Mouse (Mus musculus): ENCODE measurements at regions not wholly inside any gene's neighbourhood (a gene's known extent, or its start where the extent isn't known, plus 50 kb on each side); places are given as distances from the start of the nearest gene placed in this dataset.

DNA sequence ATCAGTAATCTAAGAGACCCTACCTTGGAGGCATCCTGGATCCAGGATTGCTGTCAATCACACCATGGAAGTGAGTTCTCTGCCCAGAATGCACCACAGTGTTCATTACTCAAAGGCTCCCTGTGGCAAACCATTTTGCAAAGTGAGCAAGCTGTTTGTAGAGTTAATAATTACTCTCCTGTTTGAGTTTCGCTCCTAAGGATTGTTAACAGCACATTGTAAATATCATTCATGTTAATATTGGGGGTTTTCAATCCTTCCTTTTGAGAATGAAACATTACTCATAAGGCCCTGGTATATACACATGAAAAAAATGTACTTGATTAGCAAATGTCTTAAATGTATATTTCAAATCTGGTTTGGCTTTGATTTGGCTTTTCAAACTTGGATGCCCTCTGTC is 58.1 kb upstream of the Clstn2 start:
- DNase-seq = no peak

GRCm38 (mm10) chr9:98095064-98095790 is 62.2 kb upstream of the Clstn2 start:
- no peak for DNase-seq

GRCm38 (mm10) chr9:98123390-98123789 is 90.4 kb upstream of the Clstn2 start:
- DNase-seq = peak; percentile 16 to 21

- no peak for DNase-seq
These were observed 96.6 kb upstream of the Clstn2 start for GRCm38 (mm10) chr9:98129596-98129995.

DNA sequence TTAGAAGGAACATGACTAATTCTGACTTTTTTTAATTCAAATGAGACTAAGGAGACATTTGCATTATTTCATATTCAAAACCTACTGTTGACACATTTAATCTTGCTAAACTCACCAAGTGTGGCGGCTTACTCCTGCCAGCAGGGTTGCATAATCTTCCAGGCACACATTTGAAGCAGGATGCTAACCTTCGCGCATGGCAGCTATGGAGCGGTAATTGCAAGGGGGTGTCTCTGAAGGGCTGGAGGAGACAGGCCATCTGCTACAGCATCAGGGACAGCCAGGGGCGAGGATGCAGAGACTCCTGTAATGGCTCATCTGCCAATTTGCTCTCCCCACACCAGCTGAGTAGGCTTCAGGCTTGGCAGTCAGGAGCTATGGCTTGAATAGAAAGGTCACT is 97.9 kb upstream of the Clstn2 start:
- DNase-seq = no peak

GRCm38 (mm10) chr9:98140546-98140945 is 107.6 kb upstream of the Clstn2 start:
- no peak for DNase-seq

DNA sequence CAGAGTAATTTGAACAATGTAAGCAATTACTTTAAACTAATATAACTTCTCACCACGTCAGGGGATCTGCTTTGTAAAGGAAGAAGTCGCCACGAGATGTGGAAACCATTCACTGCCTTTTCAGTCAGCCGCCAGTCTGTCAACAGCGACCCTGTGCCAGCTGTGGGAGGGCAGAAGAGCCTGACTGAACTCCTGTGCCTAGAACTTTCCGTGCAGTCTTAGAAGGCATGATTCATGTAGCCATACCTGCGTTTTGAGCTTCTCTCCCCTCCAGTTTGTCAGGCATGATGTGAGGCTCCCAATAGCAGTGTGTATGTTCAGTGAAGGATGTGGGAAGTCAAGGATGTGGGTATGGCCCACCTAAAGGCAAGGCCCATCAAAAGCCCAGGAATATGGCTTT is 109.1 kb upstream of the Clstn2 start:
- no peak for DNase-seq

GRCm38 (mm10) chr9:98146901-98147300 is 113.9 kb upstream of the Clstn2 start:
- DNase-seq = no peak

DNA sequence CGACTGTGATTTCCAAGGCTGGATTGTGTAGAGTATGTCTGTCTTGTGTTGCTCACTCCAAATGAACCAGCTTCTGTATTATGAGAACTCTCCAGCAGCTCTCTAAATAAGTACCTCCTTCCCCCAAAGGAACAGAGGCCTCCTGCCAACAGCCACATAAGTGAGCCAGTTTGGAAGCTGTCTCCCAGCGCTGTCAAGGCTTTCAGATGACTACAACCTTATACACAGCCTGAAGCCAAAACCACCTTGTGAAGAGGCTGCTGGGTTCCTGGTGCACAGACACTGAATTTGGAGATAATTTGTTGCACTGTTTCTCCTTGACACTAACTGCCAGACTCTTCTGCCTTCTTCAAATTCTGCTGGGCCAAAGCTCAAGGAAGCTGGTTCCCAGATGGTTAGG is 125.4 kb upstream of the Clstn2 start:
- DNase-seq = no peak

DNA sequence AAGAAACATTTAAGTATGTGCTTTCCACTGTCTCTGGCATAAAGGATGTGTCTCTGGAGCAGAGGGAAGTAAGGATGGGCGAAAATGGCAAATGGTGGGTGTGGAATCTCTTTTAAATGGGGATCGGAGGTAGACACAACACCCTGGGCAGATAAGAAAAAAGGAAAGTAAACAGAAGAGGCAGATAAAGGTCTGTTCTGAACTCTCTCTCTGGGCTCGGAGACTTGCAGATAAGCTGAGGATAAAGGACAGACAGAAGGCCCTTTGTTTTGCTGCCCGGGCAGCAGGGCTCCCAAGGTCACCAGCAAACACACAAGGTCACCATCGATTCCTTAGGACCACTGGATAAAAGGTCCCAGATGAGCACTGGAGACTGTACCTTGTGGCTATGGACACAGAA is 122.7 kb upstream of the Nmnat3 start:
- no peak for DNase-seq

GRCm38 (mm10) chr9:98174056-98174455 is 113.2 kb upstream of the Nmnat3 start:
- DNase-seq = no peak

GRCm38 (mm10) chr9:98176701-98177380 is 110.4 kb upstream of the Nmnat3 start:
- DNase-seq = no peak

GRCm38 (mm10) chr9:98180766-98181165 is 106.5 kb upstream of the Nmnat3 start:
- no peak for DNase-seq

DNA sequence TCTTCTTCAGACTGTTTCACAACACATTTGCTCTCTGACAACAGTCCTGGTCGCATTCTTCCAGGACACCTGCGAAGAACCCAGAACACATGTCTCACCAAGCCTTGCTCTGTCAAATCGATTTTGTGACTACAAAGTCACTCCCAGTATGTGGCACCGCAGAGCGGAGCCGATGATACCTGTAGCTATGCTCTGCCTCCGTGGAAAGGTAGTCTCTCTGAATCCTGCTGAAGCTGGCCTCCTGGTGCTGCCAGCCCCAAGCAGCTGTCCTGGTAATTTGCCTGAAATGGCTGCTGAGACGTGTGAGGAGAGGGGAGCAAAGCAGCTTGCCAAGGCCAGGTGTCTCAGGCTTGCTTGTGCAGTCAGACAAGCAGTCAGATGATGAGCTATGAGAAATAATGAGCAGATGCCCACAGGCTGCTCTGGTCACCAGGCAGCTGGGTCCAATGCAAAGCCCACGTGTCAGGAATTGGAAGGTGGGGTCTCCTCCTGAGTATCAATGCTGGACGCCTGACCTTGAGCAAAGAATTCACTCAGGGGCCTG is 100.4 kb upstream of the Nmnat3 start:
- DNase-seq = no peak

DNA sequence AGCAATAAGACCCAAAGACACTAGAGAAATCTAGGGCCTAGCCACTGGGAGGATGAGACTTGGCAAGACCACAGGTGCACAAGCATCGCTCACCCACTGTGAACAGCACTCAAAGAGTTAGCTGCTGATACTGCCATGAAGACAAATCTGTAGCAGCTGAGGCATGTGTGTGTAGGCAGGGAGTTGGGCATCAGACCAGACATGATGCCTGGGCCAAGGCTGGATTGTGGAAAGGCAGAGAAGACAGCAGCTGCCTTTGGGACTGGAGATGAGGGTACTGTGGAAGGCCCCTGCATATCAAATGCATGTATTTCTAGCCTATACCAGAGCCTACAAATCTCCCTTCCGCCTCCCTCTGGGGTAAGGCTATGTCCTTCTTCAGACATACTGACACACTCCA is 92.9 kb upstream of the Nmnat3 start:
- DNase-seq = no peak

DNA sequence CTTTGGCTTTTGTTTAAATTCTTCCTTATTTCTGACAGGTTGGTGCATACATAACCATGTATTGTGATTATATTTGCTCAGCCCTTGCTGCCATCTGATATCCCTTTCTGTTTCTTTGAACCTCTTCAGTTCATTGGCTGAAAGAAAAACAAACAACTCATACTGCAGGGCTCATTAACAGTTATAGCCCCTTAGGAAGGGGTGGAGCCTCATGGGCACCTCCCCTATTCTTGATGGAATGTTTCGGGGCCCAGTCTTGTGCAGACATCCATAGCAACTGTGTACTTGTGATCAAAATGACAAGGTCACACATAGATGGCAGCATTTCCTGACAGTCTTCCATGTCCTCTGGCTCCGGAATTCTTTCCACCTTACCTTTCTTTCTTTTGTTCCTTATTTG is 68.4 kb upstream of the Nmnat3 start:
- DNase-seq = peak; percentile 3 to 4

- no peak for DNase-seq
These were observed 66.9 kb upstream of the Nmnat3 start for GRCm38 (mm10) chr9:98220367-98220766.

GRCm38 (mm10) chr9:98221766-98222165 is 65.5 kb upstream of the Nmnat3 start:
- no peak for DNase-seq

DNA sequence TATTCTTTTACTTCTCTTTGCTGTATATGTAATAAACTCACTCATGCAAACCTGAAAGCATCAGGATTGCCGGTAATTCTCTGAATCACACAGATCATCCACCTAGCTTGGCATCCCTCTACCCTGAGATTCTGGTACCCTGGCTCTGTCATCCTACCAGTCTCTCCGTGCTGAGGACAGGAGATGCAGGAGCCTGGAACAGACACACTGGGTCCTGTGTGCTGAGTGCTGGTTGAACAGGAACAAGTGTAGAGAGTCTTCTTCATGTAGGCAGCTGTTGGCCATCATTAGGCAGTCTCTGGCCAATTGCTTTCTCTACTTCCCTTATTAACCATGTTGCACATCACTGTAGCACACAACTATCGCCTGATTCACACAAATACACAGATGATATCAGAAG is 59.0 kb upstream of the Nmnat3 start:
- DNase-seq = no peak

GRCm38 (mm10) chr9:98228907-98229306 is 58.3 kb upstream of the Nmnat3 start:
- DNase-seq = no peak

DNA sequence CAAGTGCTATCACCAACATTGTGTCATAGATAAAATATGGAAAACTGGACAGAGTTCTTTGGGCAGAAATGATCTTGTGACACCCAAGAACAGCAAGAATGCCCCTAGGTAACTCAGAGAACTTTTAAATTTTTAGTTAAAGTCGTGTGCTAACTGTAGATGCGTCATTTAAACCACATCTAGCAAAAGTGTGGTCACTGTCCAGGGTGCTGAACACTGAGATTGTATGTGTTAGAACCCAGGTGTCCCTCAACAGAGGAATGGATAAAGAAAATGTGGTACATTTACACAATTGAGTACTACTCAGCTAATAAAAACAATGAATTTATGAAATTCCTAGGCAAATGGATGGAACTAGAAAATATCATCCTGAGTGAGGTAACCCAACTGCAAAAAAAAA is 52.5 kb upstream of the Nmnat3 start:
- DNase-seq = peak; percentile 69 to 73

Data from kidney, postnatal 4 days (tissue).